Comparison of ENCODE assay signal across 17 mouse cellular contexts in the genomic region with DNA sequence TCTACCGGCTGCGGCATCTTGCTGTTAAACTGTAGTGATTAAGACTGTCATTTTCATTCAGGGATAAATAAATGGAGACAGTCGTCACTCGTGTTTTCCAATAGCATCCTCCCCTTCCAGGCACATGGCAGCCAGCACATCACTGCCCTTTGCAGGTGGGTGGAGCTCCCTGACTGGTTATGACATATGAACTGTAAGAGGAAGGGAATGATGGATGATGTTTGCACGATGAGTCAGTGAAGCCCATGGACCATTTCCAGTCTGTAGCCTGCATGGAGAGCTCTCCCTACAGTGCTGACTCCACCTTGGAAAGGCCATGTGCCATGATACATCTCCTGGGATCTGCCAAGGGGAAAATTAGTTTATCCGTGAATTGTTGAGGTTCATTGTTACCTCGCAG. TPM values are rescaled to one million over a fixed set of nuclear protein-coding genes. Genes with fewer than 3 reads are reported as not detected.
DNase-seq lines count a peak whose midpoint lies in the region; ATAC-seq lines count a peak whose summit lies in the region.
"Had no signal": no experiment of that assay in that cellular context is flagged by ENCODE, and none has a peak within 500 bp of the region (broad histone marks: within the 10 kb centered on the region; RNA-seq: fewer than 3 reads in every experiment).

No protein-coding gene starts in this region.

- peaks cover 4% of the 10 kb centered on the region; the same call in 1 of the 2 replicates for H3K4me1 ChIP-seq in kidney, embryonic 15.5 days
- no peaks in the 10 kb centered on the region for H3K4me1 ChIP-seq in forebrain, embryonic 14.5 days (ENCODE audit: control insufficient read depth, insufficient read depth, low read length)
- H3K4me1 ChIP-seq: limb, embryonic 13.5 days had no signal

- 74% methylated on average over 7 of the region's 7 CpGs for WGBS in kidney, embryonic 15.5 days
- WGBS in forebrain, embryonic 14.5 days: 85% methylated on average over 7 of the region's 7 CpGs

- DNase-seq in kidney, postnatal 14 days: peak; percentile 19
- DNase-seq in NIH3T3 (ENCODE audit: low read depth) (peak; percentile 86), liver (no peak)
- peak; percentile 76 to 78 for DNase-seq in adrenal gland, postnatal 36 days
- DNase-seq in skeletal muscle tissue, adult 2 months (ENCODE audit: low read depth, low spot score): peak; percentile 12
- DNase-seq in forebrain, embryonic 14.5 days (ENCODE audit: low spot score): no peak
- no peak for DNase-seq in cerebellum, postnatal 14 days
- DNase-seq: cerebellum, adult 8-10 months; kidney, adult 18-20 months; thymus, postnatal 36 days had no signal

- H3K27me3 ChIP-seq in kidney, embryonic 15.5 days: no peaks in the 10 kb centered on the region
- no peaks in the 10 kb centered on the region for H3K27me3 ChIP-seq in forebrain, embryonic 14.5 days (replicated peaks; ENCODE audit: control insufficient read depth, insufficient read depth, low read length)
- H3K27me3 ChIP-seq: forebrain, embryonic 13.5 days; limb, embryonic 13.5 days had no signal

- no peak overlapping the region for H3K9ac ChIP-seq in kidney, embryonic 15.5 days
- no peak overlapping the region for H3K9ac ChIP-seq in forebrain, embryonic 14.5 days (ENCODE audit: low read length)
- H3K9ac ChIP-seq: forebrain, embryonic 13.5 days; hindbrain, embryonic 13.5 days; limb, embryonic 13.5 days had no signal

- H3K27ac ChIP-seq in kidney, embryonic 15.5 days: no peak overlapping the region
- H3K27ac ChIP-seq in forebrain, embryonic 14.5 days (ENCODE audit: low read depth, low read length): no peak overlapping the region
- H3K27ac ChIP-seq: forebrain, embryonic 13.5 days; hindbrain, embryonic 13.5 days; limb, embryonic 13.5 days had no signal

- no peaks in the 10 kb centered on the region for H3K9me3 ChIP-seq in kidney, embryonic 15.5 days (replicated peaks)
- no peaks in the 10 kb centered on the region for H3K9me3 ChIP-seq in forebrain, embryonic 14.5 days (replicated peaks; ENCODE audit: control insufficient read depth, low read length)
- H3K9me3 ChIP-seq: forebrain, embryonic 13.5 days; hindbrain, embryonic 13.5 days; limb, embryonic 13.5 days had no signal

- no peak overlapping the region for H3K4me2 ChIP-seq in kidney, embryonic 15.5 days
- H3K4me2 ChIP-seq in forebrain, embryonic 14.5 days (ENCODE audit: low read length): no peak overlapping the region
- H3K4me2 ChIP-seq: forebrain, embryonic 13.5 days; hindbrain, embryonic 13.5 days; limb, embryonic 13.5 days; midbrain, embryonic 11.5 days had no signal

- no peaks in the 10 kb centered on the region for H3K36me3 ChIP-seq in kidney, embryonic 15.5 days
- no peaks in the 10 kb centered on the region for H3K36me3 ChIP-seq in forebrain, embryonic 14.5 days (ENCODE audit: control insufficient read depth, insufficient read depth, low read length)
- H3K36me3 ChIP-seq: hindbrain, embryonic 13.5 days; limb, embryonic 13.5 days had no signal

- H3K4me3 ChIP-seq in kidney, embryonic 15.5 days (replicated peaks): no peak overlapping the region
- H3K4me3 ChIP-seq in forebrain, embryonic 14.5 days (ENCODE audit: low read depth, low read length): no peak overlapping the region
- H3K4me3 ChIP-seq: forebrain, embryonic 13.5 days; hindbrain, embryonic 13.5 days; limb, embryonic 13.5 days; myocyte had no signal

- ATAC-seq in kidney, embryonic 15.5 days (replicated peaks; ENCODE audit: low FRiP score): no peak
- no peak for ATAC-seq in forebrain, embryonic 14.5 days
- ATAC-seq: activated CD4-positive, CD25-positive, alpha-beta regulatory T cell, adult 4 months; forebrain, embryonic 13.5 days had no signal

RNA-seq across cellular contexts. Expression of a gene that starts 40.5 kb away (rescaled TPM):
- polyA plus RNA-seq in kidney, embryonic 15.5 days (2015; fragmentation: Nextera tagmentation; extraction: Ambion mirVana): 22.2 and 27.5 TPM in 2 replicates
- under 1 TPM in 1 of 2 experiments, not detected in 1; 0.40 TPM for total RNA-seq in adrenal gland, postnatal 36 days (2021)
- polyA plus RNA-seq in forebrain, embryonic 14.5 days (2014; fragmentation: Nextera tagmentation; extraction: Ambion mirVana): 0.09 TPM in 1 of 2 replicates, not detected in the other
- polyA plus RNA-seq: activated CD4-positive, CD25-positive, alpha-beta regulatory T cell, adult 4 months; midbrain, embryonic 11.5 days; myocyte had no signal

Comparison
In these comparisons a context has a peak if more than half of its experiments do, and no peak if none do; other contexts are left out.
1. DNase-seq: peak in kidney, postnatal 14 days (single experiment), NIH3T3 (single experiment), adrenal gland, postnatal 36 days (2 of 2) and skeletal muscle tissue, adult 2 months (single experiment); none in forebrain, embryonic 14.5 days (single experiment), cerebellum, postnatal 14 days (0 of 2) and liver (single experiment).
2. RNA of a gene that starts 40.5 kb away (polyA plus RNA-seq): 22.2 to 27.5 TPM in kidney, embryonic 15.5 days; 0.09 TPM in forebrain, embryonic 14.5 days; every median in the first group is over 10 times any median in the second.